Mouse (Mus musculus) left cerebral cortex, postnatal 36 days (tissue): ENCODE measurements around the gene Gsn. TPM values are rescaled to one million over a fixed set of nuclear protein-coding genes. Genes with fewer than 3 reads are reported as not detected.

Experiments used
- DNase-seq, 2 experiments: peaks; one replicate each; pipeline ENCODE4 v3.0.0; 2021 to 2022; ENCODE audit warnings: low spot score in 2 of 2, mixed read lengths in 1 of 2
- intact Hi-C: fragments of 180-260 bp; cut with DNase I; formaldehyde crosslinking; loops from one replicate; pipeline ENCODE4 v1.15.1; 2025
- total RNA-seq, 2 experiments: library from RNA; stranded (reverse); gene quantifications; 2 replicates each; pipeline ENCODE4 v1.2.3; 2021

Gene Gsn
- total RNA-seq, result 10 to 100 TPM; 57.7 to 90.6 TPM

GRCm38 (mm10) chr2:35255885-35256833 lies at the start of gene Gsn:
Gsn (plus strand) TSS chr2:35256380.
- DNase-seq, result peak; percentile 43 to 60
- intact Hi-C loops, result no loop called here

- no peak for DNase-seq
- intact Hi-C loops, result no loop called here
Observed at GRCm38 (mm10) chr2:35206761-35207160, 49.4 kb upstream of the Gsn start.

- intact Hi-C loops, result no loop called here
- no peak for DNase-seq
Observed at GRCm38 (mm10) chr2:35208054-35208453, 48.1 kb upstream of the Gsn start.

- intact Hi-C loops, result no loop called here
Observed at GRCm38 (mm10) chr2:35208931-35209665, 47.1 kb upstream of the Gsn start.

GRCm38 (mm10) chr2:35211681-35212080 lies 44.5 kb upstream of the Gsn start:
- intact Hi-C loops, result no loop called here

More at GRCm38 (mm10) chr2:35208931-35209665, 47.1 kb upstream of the Gsn start:
- no peak for DNase-seq

GRCm38 (mm10) chr2:35213345-35213910 lies 42.8 kb upstream of the Gsn start:
- intact Hi-C loops, result no loop called here
- no peak for DNase-seq

More at GRCm38 (mm10) chr2:35211681-35212080, 44.5 kb upstream of the Gsn start:
- DNase-seq, result no peak

GRCm38 (mm10) chr2:35214881-35215358 lies 41.3 kb upstream of the Gsn start:
- peak; percentile 82 to 84 for DNase-seq
- intact Hi-C loops, result loop anchor here (2.0 kb wide), 1 partner anchor 56 kb away; no protein-coding TSS in a partner anchor

GRCm38 (mm10) chr2:35215363-35215762 lies 40.8 kb upstream of the Gsn start:
- intact Hi-C loops, result loop anchor here (2.0 kb wide), 1 partner anchor 55 kb away; no protein-coding TSS in a partner anchor
- peak in 1 of 2 experiments; percentile 13 for DNase-seq

- DNase-seq, result no peak
- intact Hi-C loops, result no loop called here
Observed at GRCm38 (mm10) chr2:35216701-35217100, 39.5 kb upstream of the Gsn start.

GRCm38 (mm10) chr2:35218736-35219135 lies 37.4 kb upstream of the Gsn start:
- no peak for DNase-seq
- intact Hi-C loops, result no loop called here

GRCm38 (mm10) chr2:35222822-35223391 lies 33.3 kb upstream of the Gsn start:
- DNase-seq, result no peak
- intact Hi-C loops, result no loop called here

- DNase-seq, result no peak
- intact Hi-C loops, result no loop called here
Observed at GRCm38 (mm10) chr2:35224285-35224684, 31.9 kb upstream of the Gsn start.

GRCm38 (mm10) chr2:35228145-35228544 lies 28.0 kb upstream of the Gsn start:
- no peak for DNase-seq
- intact Hi-C loops, result no loop called here

- no peak for DNase-seq
- intact Hi-C loops, result no loop called here
Observed at GRCm38 (mm10) chr2:35230215-35230614, 26.0 kb upstream of the Gsn start.

- no peak for DNase-seq
- intact Hi-C loops, result no loop called here
Observed at GRCm38 (mm10) chr2:35231871-35232270, 24.3 kb upstream of the Gsn start.

GRCm38 (mm10) chr2:35232595-35233445 lies 23.4 kb upstream of the Gsn start:
- intact Hi-C loops, result no loop called here
- DNase-seq, result no peak

GRCm38 (mm10) chr2:35233898-35234297 lies 22.3 kb upstream of the Gsn start:
- DNase-seq, result no peak
- intact Hi-C loops, result no loop called here

GRCm38 (mm10) chr2:35235021-35235420 lies 21.2 kb upstream of the Gsn start:
- DNase-seq, result no peak
- intact Hi-C loops, result no loop called here

GRCm38 (mm10) chr2:35244241-35244640 lies 11.9 kb upstream of the Gsn start:
- intact Hi-C loops, result no loop called here
- no peak for DNase-seq
